Mouse (Mus musculus) midbrain, embryonic 12.5 days (tissue): Measurements from ENCODE around the gene Fuk. TPM values are rescaled to one million over a fixed set of nuclear protein-coding genes. Genes with fewer than 3 reads are reported as not detected.
"Not testable (repeated sequence)": the region's sequence is repeated elsewhere in the genome, so short reads cannot be mapped to it uniquely, and the experiment has no call there.

Source experiments
- ATAC-seq: fragments of 200-750 bp; cut with Nextera tagmentation; 2 replicates; pipeline ENCODE4 v1.8.0; 2017; ENCODE audit warnings: low read depth, moderate TSS enrichment, moderate library complexity; ENCODE audit not compliant: low FRiP score
- H3K27ac ChIP-seq: fragments of 300-500 bp; sonication (generic); replicated peaks from 2 replicates; pipeline ENCODE4 v1.5.1; 2016; ENCODE audit warnings: mild to moderate bottlenecking
- H3K27me3 ChIP-seq: fragments of 300-500 bp; sonication (generic); 2 replicates; pipeline ENCODE4 v1.6.1; 2016; ENCODE audit warnings: mild to moderate bottlenecking
- H3K36me3 ChIP-seq: fragments of 300-500 bp; sonication (generic); 2 replicates; pipeline ENCODE4 v1.6.1; 2016
- H3K4me1 ChIP-seq: fragments of 300-500 bp; sonication (generic); 2 replicates; pipeline ENCODE4 v1.6.1; 2016
- H3K4me2 ChIP-seq: fragments of 300-500 bp; sonication (generic); replicated peaks from 2 replicates; pipeline ENCODE4 v1.6.1; 2016; ENCODE audit warnings: mild to moderate bottlenecking, moderate library complexity
- H3K4me3 ChIP-seq: fragments of 300-500 bp; sonication (generic); 2 replicates; pipeline ENCODE4 v1.5.1; 2016; ENCODE audit warnings: mild to moderate bottlenecking
- H3K9ac ChIP-seq: fragments of 300-500 bp; sonication (generic); replicated peaks from 2 replicates; pipeline ENCODE4 v1.6.1; 2016; ENCODE audit warnings: mild to moderate bottlenecking, moderate library complexity
- H3K9me3 ChIP-seq: fragments of 300-500 bp; sonication (generic); 2 replicates; pipeline ENCODE4 v1.6.1; 2016; ENCODE audit warnings: mild to moderate bottlenecking
- WGBS: fragments of 180-500 bp; shearing (Covaris S2); methylation state at CpG from one replicate; pipeline ENCODE4 v1.1.7; 2016; 5-methylcytosine and 5-hydroxymethylcytosine counted together
- polyA plus RNA-seq: library from polyadenylated mRNA; unstranded; fragments of >200 nt; fragmentation: Nextera tagmentation; extraction: Ambion mirVana; gene quantifications from 2 replicates; pipeline ENCODE4 v1.2.1, GENCODE M21; 2016

The Fuk gene
- polyA plus RNA-seq, 1 experiment from 2014 or later: 11.2 TPM

DNA sequence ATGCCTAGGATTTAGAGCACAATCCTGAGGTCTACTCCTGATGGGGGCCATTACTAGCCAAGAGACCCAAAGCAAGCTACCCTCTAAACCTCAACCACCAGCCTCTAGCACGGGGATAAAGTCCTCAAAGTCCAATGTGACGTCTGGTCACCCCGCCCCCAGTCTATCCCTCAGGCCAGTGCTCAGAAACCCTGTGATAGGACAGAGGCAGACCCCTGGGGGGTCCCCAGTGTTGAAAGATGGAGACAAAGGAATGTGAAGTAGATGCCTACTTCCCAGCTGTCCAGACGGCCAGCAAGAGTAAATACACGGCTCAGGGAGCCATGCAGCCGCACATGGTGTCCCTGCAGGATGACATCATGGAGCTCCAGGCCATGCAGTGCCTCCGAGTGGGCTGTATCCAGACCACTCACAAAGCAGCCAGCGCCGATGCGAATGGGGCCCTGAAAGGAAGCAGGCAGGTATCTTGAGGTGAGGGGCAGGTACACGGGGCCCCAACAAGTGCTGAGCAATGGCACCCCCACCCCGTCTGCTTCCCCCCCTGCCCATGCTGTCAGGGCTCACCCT is 12.3 kb downstream of the Fuk start:
- H3K36me3 ChIP-seq: peaks cover 39% of the 10 kb centered on the region
- WGBS: 79% methylated on average over 12 of the region's 12 CpGs
- H3K4me2 ChIP-seq: no peak overlapping the region
- no peaks in the 10 kb centered on the region for H3K27me3 ChIP-seq
- H3K27ac ChIP-seq: no peak overlapping the region
- no peaks in the 10 kb centered on the region for H3K9me3 ChIP-seq
- no peak overlapping the region for H3K4me3 ChIP-seq
- no peaks in the 10 kb centered on the region for H3K4me1 ChIP-seq
- ATAC-seq: no peak
- H3K9ac ChIP-seq: no peak overlapping the region

- no peak for ATAC-seq
- H3K36me3 ChIP-seq: peaks cover 50% of the 10 kb centered on the region
Measured at GRCm38 (mm10) chr8:110888860-110889259, 13.4 kb downstream of the Fuk start.

DNA sequence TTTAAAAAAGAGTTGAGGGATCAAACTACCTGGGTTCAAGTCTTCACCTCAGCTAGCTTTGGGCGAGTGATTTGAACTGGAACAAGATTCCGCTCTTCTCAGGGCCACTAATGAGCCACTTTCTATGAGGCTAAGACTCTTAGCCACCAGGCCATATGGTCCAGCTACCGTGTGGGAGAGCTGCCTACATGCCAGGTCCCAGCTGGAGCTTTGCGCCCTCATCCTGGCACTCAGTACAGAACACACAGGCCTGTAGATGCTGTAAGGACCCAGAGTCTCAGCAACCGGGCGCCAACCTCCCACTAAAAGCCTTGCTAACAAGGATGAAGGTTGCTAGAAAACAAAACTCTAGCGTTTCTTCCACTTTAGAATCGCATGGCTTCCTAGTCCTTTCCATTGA is 13.8 kb downstream of the Fuk start:
- Histone ChIP-seq H3K4me1 (no peaks in the 10 kb centered on the region), H3K36me3 (peaks cover 51% of the 10 kb centered on the region), H3K4me2 (no peak overlapping the region), H3K27ac (no peak overlapping the region), H3K4me3 (no peak overlapping the region), H3K9me3 (no peaks in the 10 kb centered on the region), H3K9ac (no peak overlapping the region), H3K27me3 (no peaks in the 10 kb centered on the region)
- ATAC-seq: no peak
- 94% methylated on average over 8 of the region's 8 CpGs for WGBS

More at GRCm38 (mm10) chr8:110888860-110889259, 13.4 kb downstream of the Fuk start:
- Histone ChIP-seq H3K27ac (no peak overlapping the region), H3K4me3 (no peak overlapping the region), H3K9me3 (no peaks in the 10 kb centered on the region), H3K4me1 (no peaks in the 10 kb centered on the region), H3K9ac (no peak overlapping the region), H3K4me2 (no peak overlapping the region), H3K27me3 (no peaks in the 10 kb centered on the region)
- 92% methylated on average over 16 of the region's 16 CpGs for WGBS

DNA sequence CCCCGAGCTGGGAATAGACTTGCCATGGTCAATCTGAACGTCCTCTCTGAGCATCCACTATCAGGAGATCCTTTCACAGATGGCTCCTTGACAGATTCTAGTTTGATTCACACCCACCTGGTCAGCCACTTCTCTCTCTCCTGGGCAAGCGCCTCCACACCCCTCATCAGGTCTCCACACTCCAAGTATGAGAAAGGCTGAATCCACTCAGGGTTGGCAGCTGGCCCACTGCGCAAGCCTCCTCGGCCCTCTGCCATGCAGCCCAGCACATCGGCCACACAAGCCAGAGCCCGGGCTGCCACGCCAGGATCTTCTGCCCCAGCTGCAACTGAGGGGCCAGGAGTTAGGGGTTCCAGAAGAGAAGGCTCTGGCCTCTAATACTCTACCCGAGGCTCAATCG is 14.7 kb downstream of the Fuk start:
- ATAC-seq: no peak
- Histone ChIP-seq H3K27ac (no peak overlapping the region), H3K4me3 (no peak overlapping the region), H3K4me2 (no peak overlapping the region), H3K4me1 (no peaks in the 10 kb centered on the region), H3K27me3 (no peaks in the 10 kb centered on the region), H3K9ac (no peak overlapping the region), H3K9me3 (no peaks in the 10 kb centered on the region), H3K36me3 (peaks cover 53% of the 10 kb centered on the region)
- 93% methylated on average over 10 of the region's 10 CpGs for WGBS

DNA sequence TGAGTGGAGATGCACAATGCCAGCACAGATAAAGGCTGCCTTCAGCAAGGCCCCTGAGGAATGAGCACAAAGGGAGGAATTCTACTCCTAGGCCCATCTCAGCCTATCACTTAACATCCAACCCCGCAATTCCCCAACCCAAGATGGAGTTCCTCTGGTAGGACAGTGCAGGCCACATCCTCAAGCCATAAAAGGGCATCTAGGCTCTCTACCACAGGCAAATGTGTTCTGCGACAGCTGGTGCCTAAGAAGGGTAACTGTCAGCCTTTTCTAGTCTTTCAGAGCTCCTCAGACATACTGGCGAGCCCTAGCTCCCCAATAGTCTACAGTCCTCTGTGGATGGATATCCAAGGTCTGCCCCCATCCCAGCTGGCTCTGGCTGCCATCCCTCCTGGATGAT is 15.7 kb downstream of the Fuk start:
- Histone ChIP-seq H3K9me3 (no peaks in the 10 kb centered on the region), H3K27me3 (no peaks in the 10 kb centered on the region), H3K4me2 (no peak overlapping the region), H3K36me3 (peaks cover 56% of the 10 kb centered on the region), H3K27ac (no peak overlapping the region), H3K4me1 (no peaks in the 10 kb centered on the region), H3K9ac (no peak overlapping the region), H3K4me3 (no peak overlapping the region)
- 86% methylated on average over 3 of the region's 3 CpGs for WGBS
- ATAC-seq: no peak

- peaks cover 73% of the 10 kb centered on the region for H3K36me3 ChIP-seq
- no peak for ATAC-seq
- no peak overlapping the region for H3K27ac ChIP-seq
- H3K4me3 ChIP-seq: no peak overlapping the region
- H3K9me3 ChIP-seq: no peaks in the 10 kb centered on the region
- H3K9ac ChIP-seq: no peak overlapping the region
- no peaks in the 10 kb centered on the region for H3K27me3 ChIP-seq
- H3K4me2 ChIP-seq: no peak overlapping the region
- H3K4me1 ChIP-seq: no peaks in the 10 kb centered on the region
- 97% methylated on average over 18 of the region's 18 CpGs for WGBS
Measured at GRCm38 (mm10) chr8:110883824-110884223, 18.5 kb downstream of the Fuk start.

DNA sequence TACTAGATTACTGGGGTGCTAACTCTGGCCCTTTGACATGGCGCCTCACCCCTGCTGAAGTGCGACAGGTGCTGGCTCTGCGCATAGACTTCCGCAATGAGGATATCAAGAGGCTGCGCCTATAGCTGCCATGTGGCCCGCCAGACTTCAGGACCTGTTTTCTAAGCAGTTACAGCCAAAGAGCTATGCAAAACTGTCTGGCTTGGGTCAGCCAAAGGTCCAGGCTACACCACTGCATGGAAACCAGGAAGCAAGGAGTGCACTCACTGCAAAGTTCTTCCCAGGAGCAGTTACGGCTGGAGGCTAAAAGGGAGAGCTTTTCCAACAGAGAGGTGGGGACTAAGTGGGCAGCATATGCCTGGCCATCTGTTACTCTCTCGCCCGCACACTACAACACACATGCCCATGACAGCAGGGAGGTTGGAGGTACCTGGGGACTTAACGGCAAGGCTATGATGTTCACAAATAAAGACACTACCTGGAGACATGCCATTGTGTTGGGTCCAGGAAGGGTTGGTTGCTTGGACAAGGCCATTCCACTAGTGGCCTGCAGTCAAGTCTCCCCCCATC is 20.5 kb downstream of the Fuk start:
- no peak overlapping the region for H3K4me3 ChIP-seq
- no peak overlapping the region for H3K27ac ChIP-seq
- H3K9me3 ChIP-seq: no peaks in the 10 kb centered on the region
- ATAC-seq: no peak
- no peaks in the 10 kb centered on the region for H3K4me1 ChIP-seq
- H3K9ac ChIP-seq: no peak overlapping the region
- 94% methylated on average over 10 of the region's 10 CpGs for WGBS
- H3K27me3 ChIP-seq: no peaks in the 10 kb centered on the region
- no peak overlapping the region for H3K4me2 ChIP-seq
- peaks cover 84% of the 10 kb centered on the region for H3K36me3 ChIP-seq

- H3K9me3 ChIP-seq: no peaks in the 10 kb centered on the region
- no peak overlapping the region for H3K4me2 ChIP-seq
- no peak for ATAC-seq
- WGBS: 90% methylated on average over 4 of the region's 4 CpGs
- peaks cover 99% of the 10 kb centered on the region for H3K36me3 ChIP-seq
- H3K4me3 ChIP-seq: no peak overlapping the region
- H3K9ac ChIP-seq: no peak overlapping the region
- H3K27me3 ChIP-seq: no peaks in the 10 kb centered on the region
- H3K27ac ChIP-seq: no peak overlapping the region
- H3K4me1 ChIP-seq: no peaks in the 10 kb centered on the region
Measured at GRCm38 (mm10) chr8:110877862-110878261, 24.4 kb downstream of the Fuk start.

GRCm38 (mm10) chr8:110870501-110870900 is 31.8 kb downstream of the Fuk start:
- H3K4me2 ChIP-seq: no peak overlapping the region
- H3K4me3 ChIP-seq: no peak overlapping the region
- 97% methylated on average over 2 of the region's 2 CpGs for WGBS
- H3K27ac ChIP-seq: no peak overlapping the region
- peaks cover 96% of the 10 kb centered on the region for H3K36me3 ChIP-seq
- no peak for ATAC-seq
- H3K27me3 ChIP-seq: no peaks in the 10 kb centered on the region
- no peaks in the 10 kb centered on the region for H3K9me3 ChIP-seq
- H3K9ac ChIP-seq: no peak overlapping the region
- no peaks in the 10 kb centered on the region for H3K4me1 ChIP-seq

GRCm38 (mm10) chr8:110861347-110862025 is 40.8 kb downstream of the Fuk start:
- H3K4me3 ChIP-seq, H3K27ac ChIP-seq, H3K9me3 ChIP-seq, H3K9ac ChIP-seq, H3K4me2 ChIP-seq, ATAC-seq, H3K27me3 ChIP-seq, H3K4me1 ChIP-seq: not testable (repeated sequence)
- WGBS: 98% methylated on average over 7 of the region's 7 CpGs
- H3K36me3 ChIP-seq: peaks cover 88% of the 10 kb centered on the region

DNA sequence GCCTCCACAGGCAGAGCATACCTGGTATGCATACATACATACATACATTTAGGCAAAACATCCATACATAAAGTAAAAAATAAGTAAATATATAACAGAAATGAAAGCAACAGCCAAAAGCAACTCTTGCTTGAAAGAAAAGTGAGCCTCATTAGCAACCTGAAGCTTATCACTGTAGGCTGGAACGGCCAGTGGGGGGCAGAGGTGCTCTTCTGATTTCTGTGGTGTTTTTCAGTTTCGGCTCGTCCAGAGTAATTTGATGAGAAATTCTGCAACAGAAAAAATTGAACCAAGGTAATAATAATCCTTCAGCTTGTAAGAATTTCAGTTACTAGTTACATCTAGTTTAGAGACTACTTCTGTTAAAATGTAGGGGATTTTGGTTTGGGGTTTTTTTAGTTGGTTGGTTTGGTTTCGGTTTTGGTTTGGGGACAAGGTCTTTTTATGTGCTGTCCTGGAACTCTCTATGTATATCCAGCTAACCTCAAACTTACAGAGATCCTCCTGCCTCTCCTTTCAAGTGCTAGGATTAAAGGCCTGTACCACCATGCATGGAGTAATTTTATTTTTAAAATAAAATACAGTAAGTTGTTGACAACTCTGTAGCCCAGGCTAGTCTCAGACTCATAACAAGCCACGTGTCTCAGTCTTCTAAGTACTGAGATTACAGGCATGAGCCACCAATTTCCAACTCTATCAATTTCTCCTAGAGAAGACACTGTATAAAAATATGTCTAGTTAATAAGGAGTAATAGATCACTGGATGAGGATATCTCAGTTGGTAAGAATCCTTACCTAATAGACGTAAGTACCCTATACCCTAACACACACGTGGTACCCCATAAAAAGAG is 42.4 kb downstream of the Fuk start:
- Histone ChIP-seq H3K36me3 (peaks cover 87% of the 10 kb centered on the region), H3K27me3 (no peaks in the 10 kb centered on the region), H3K9me3 (no peaks in the 10 kb centered on the region), H3K4me2 (no peak overlapping the region), H3K4me3 (no peak overlapping the region), H3K27ac (no peak overlapping the region), H3K9ac (no peak overlapping the region), H3K4me1 (no peaks in the 10 kb centered on the region)
- no peak for ATAC-seq
- WGBS: 87% methylated on average over 7 of the region's 7 CpGs
